ENCODE assay signal across 9 mouse cellular contexts in genomic region chr19:6384128-6384527, GRCm38 (mm10). TPM values are rescaled to one million over a fixed set of nuclear protein-coding genes. Genes with fewer than 3 reads are reported as not detected.
DNase-seq lines count a peak whose midpoint lies in the region; ATAC-seq lines count a peak whose summit lies in the region.
"Had no signal": no experiment of that assay in that cellular context is flagged by ENCODE, and none has a peak within 500 bp of the region (broad histone marks: within the 10 kb centered on the region; RNA-seq: fewer than 3 reads in every experiment).

TSS of gene Pygm (plus strand) at chr19:6384399.

- ATAC-seq in hindbrain, embryonic 11.5 days (ENCODE audit: low FRiP score) = no peak
- peak; percentile 53; the same call in 1 of the 2 replicates for ATAC-seq in heart, embryonic 13.5 days (ENCODE audit: extremely low read depth, insufficient number of reproducible peaks, low FRiP score, low TSS enrichment)
- ATAC-seq in kidney, embryonic 15.5 days (replicated peaks; ENCODE audit: low FRiP score) = peak; percentile 63
- ATAC-seq in limb, embryonic 13.5 days (ENCODE audit: low FRiP score, low read depth) = peak; percentile 68
- ATAC-seq in inflammation-experienced regulatory T-cells, adult 6 months = no peak

- H3K9ac ChIP-seq in hindbrain, embryonic 11.5 days (ENCODE audit: low read depth, low read length) = no peak within 1 kb of the TSS
- H3K9ac ChIP-seq in heart, embryonic 13.5 days = peak within 1 kb of the TSS; percentile 85
- peak within 1 kb of the TSS; percentile 21 for H3K9ac ChIP-seq in kidney, embryonic 15.5 days
- no peak within 1 kb of the TSS for H3K9ac ChIP-seq in limb, embryonic 13.5 days

- peaks cover 26% of the 10 kb centered on the region; the same call in 1 of the 2 replicates for H3K27me3 ChIP-seq in hindbrain, embryonic 10.5 days (ENCODE audit: insufficient read depth, poor library complexity, severe bottlenecking)
- H3K27me3 ChIP-seq in hindbrain, embryonic 11.5 days (ENCODE audit: control insufficient read depth, insufficient read depth, low read length) = no peaks in the 10 kb centered on the region
- no peaks in the 10 kb centered on the region; the same call in 1 of the 2 replicates for H3K27me3 ChIP-seq in heart, embryonic 13.5 days (replicated peaks)
- no peaks in the 10 kb centered on the region for H3K27me3 ChIP-seq in kidney, embryonic 15.5 days
- H3K27me3 ChIP-seq in limb, embryonic 13.5 days = peaks cover 6% of the 10 kb centered on the region
- H3K27me3 ChIP-seq: CH12.LX had no signal

- no peak for DNase-seq in hindbrain, embryonic 10.5 days (ENCODE audit: low spot score)
- DNase-seq in hindbrain, embryonic 11.5 days (ENCODE audit: low spot score) = no peak
- peak; percentile 48 for DNase-seq in embryo, embryonic 11 days
- peak; percentile 61 for DNase-seq in ovary, adult 18-20 months (ENCODE audit: low spot score)

- H3K4me2 ChIP-seq in hindbrain, embryonic 11.5 days (replicated peaks; ENCODE audit: low read depth, low read length) = no peak within 1 kb of the TSS
- H3K4me2 ChIP-seq in heart, embryonic 13.5 days = peak within 1 kb of the TSS; percentile 72
- H3K4me2 ChIP-seq in kidney, embryonic 15.5 days = peak within 1 kb of the TSS; percentile 44
- H3K4me2 ChIP-seq in limb, embryonic 13.5 days (replicated peaks) = peak within 1 kb of the TSS; percentile 17; the same call in 1 of the 2 replicates

- H3K4me1 ChIP-seq in hindbrain, embryonic 10.5 days (replicated peaks) = peaks cover 44% of the 10 kb centered on the region
- H3K4me1 ChIP-seq in hindbrain, embryonic 11.5 days (replicated peaks; ENCODE audit: control insufficient read depth, insufficient read depth, low read length) = peaks cover 2% of the 10 kb centered on the region
- peaks cover 48% of the 10 kb centered on the region for H3K4me1 ChIP-seq in heart, embryonic 13.5 days
- H3K4me1 ChIP-seq in kidney, embryonic 15.5 days = peaks cover 56% of the 10 kb centered on the region
- peaks cover 21% of the 10 kb centered on the region for H3K4me1 ChIP-seq in limb, embryonic 13.5 days

- no peak within 1 kb of the TSS for H3K4me3 ChIP-seq in hindbrain, embryonic 10.5 days
- no peak within 1 kb of the TSS for H3K4me3 ChIP-seq in hindbrain, embryonic 11.5 days (ENCODE audit: low read depth, low read length)
- peak within 1 kb of the TSS; percentile 57 for H3K4me3 ChIP-seq in heart, embryonic 13.5 days
- peak within 1 kb of the TSS; percentile 5 for H3K4me3 ChIP-seq in kidney, embryonic 15.5 days (replicated peaks)
- H3K4me3 ChIP-seq in limb, embryonic 13.5 days = no peak within 1 kb of the TSS

- peaks cover 19% of the 10 kb centered on the region for H3K36me3 ChIP-seq in hindbrain, embryonic 10.5 days
- H3K36me3 ChIP-seq in hindbrain, embryonic 11.5 days (ENCODE audit: control insufficient read depth, insufficient read depth, low read length) = no peaks in the 10 kb centered on the region
- H3K36me3 ChIP-seq in heart, embryonic 13.5 days = peaks cover 38% of the 10 kb centered on the region
- peaks cover 9% of the 10 kb centered on the region for H3K36me3 ChIP-seq in kidney, embryonic 15.5 days
- H3K36me3 ChIP-seq in limb, embryonic 13.5 days = peaks cover 8% of the 10 kb centered on the region

- H3K9me3 ChIP-seq in hindbrain, embryonic 10.5 days = no peaks in the 10 kb centered on the region
- no peaks in the 10 kb centered on the region for H3K9me3 ChIP-seq in hindbrain, embryonic 11.5 days (ENCODE audit: control insufficient read depth, low read length)
- H3K9me3 ChIP-seq in heart, embryonic 13.5 days = no peaks in the 10 kb centered on the region
- H3K9me3 ChIP-seq in kidney, embryonic 15.5 days (replicated peaks) = no peaks in the 10 kb centered on the region
- H3K9me3 ChIP-seq in limb, embryonic 13.5 days = no peaks in the 10 kb centered on the region

- peak within 1 kb of the TSS; percentile 72 for H3K27ac ChIP-seq in hindbrain, embryonic 10.5 days
- H3K27ac ChIP-seq in hindbrain, embryonic 11.5 days (ENCODE audit: low read depth, low read length) = no peak within 1 kb of the TSS
- H3K27ac ChIP-seq in heart, embryonic 13.5 days (replicated peaks) = peak within 1 kb of the TSS; percentile 87
- H3K27ac ChIP-seq in kidney, embryonic 15.5 days = peak within 1 kb of the TSS; percentile 87
- peak within 1 kb of the TSS; percentile 48 for H3K27ac ChIP-seq in limb, embryonic 13.5 days

- 22% methylated on average over 7 of the region's 7 CpGs for WGBS in hindbrain, embryonic 10.5 days
- 18% methylated on average over 7 of the region's 7 CpGs for WGBS in hindbrain, embryonic 11.5 days
- WGBS in heart, embryonic 13.5 days = 10% methylated on average over 7 of the region's 7 CpGs
- 7% methylated on average over 7 of the region's 7 CpGs for WGBS in kidney, embryonic 15.5 days
- WGBS in limb, embryonic 13.5 days = 17% methylated on average over 7 of the region's 7 CpGs

RNA-seq across cellular contexts. Expression of gene Pygm, which starts in this region (rescaled TPM):
- 1.3 and 1.9 TPM in 2 replicates for polyA plus RNA-seq in hindbrain, embryonic 10.5 days (2016; fragmentation: Nextera tagmentation; extraction: Ambion mirVana)
- polyA plus RNA-seq in hindbrain, embryonic 11.5 days (2014; fragmentation: Nextera tagmentation; extraction: Ambion mirVana) = 1.6 and 2.1 TPM in 2 replicates
- polyA plus RNA-seq in heart, embryonic 13.5 days (2015; fragmentation: Nextera tagmentation; extraction: Ambion mirVana) = 203 and 219 TPM in 2 replicates
- polyA plus RNA-seq in kidney, embryonic 15.5 days (2015; fragmentation: Nextera tagmentation; extraction: Ambion mirVana) = 28.2 and 30.4 TPM in 2 replicates
- 13.2 and 14.4 TPM in 2 replicates for polyA plus RNA-seq in limb, embryonic 13.5 days (2015; fragmentation: Nextera tagmentation; extraction: Ambion mirVana)
- 1 to 10 TPM; 3.4 to 6.5 (median 5.7) TPM for polyA plus RNA-seq in inflammation-experienced regulatory T-cells, adult 6 months (2017; shearing (Covaris generic))

Comparison
In these comparisons a context has a peak if more than half of its experiments do, and no peak if none do; other contexts are left out.
1. DNase-seq: peak in embryo, embryonic 11 days (single experiment) and ovary, adult 18-20 months (single experiment); none in hindbrain, embryonic 10.5 days (single experiment) and hindbrain, embryonic 11.5 days (single experiment).
2. H3K4me3 ChIP-seq: peak in heart, embryonic 13.5 days (single experiment) and kidney, embryonic 15.5 days (single experiment); none in hindbrain, embryonic 10.5 days (single experiment), hindbrain, embryonic 11.5 days (single experiment) and limb, embryonic 13.5 days (single experiment).
3. ATAC-seq: peak in heart, embryonic 13.5 days (single experiment), kidney, embryonic 15.5 days (single experiment) and limb, embryonic 13.5 days (single experiment); none in hindbrain, embryonic 11.5 days (single experiment) and inflammation-experienced regulatory T-cells, adult 6 months (single experiment).
4. H3K9ac ChIP-seq: peak in heart, embryonic 13.5 days (single experiment) and kidney, embryonic 15.5 days (single experiment); none in hindbrain, embryonic 11.5 days (single experiment) and limb, embryonic 13.5 days (single experiment).